Mouse (Mus musculus) bone marrow, adult 2 months (tissue): ENCODE measurements at regions not wholly inside any gene's neighbourhood (a gene's known extent, or its start where the extent isn't known, plus 50 kb on each side); places are given as distances from the start of the nearest gene placed in this dataset.

Source experiments
- CTCF ChIP-seq: fragments of 200-500 bp; IDR thresholded peaks from 2 replicates; pipeline ENCODE4 v1.5.1; 2011; ENCODE audit warnings: low read length, control low read depth; ENCODE audit not compliant: control insufficient read depth, insufficient read depth
- POLR2A ChIP-seq: fragments of 200-500 bp; IDR thresholded peaks from 2 replicates; pipeline ENCODE4 v1.6.1; 2011; ENCODE audit warnings: low read depth, mild to moderate bottlenecking, control low read depth, low read length, borderline replicate concordance; ENCODE audit not compliant: control insufficient read depth

DNA sequence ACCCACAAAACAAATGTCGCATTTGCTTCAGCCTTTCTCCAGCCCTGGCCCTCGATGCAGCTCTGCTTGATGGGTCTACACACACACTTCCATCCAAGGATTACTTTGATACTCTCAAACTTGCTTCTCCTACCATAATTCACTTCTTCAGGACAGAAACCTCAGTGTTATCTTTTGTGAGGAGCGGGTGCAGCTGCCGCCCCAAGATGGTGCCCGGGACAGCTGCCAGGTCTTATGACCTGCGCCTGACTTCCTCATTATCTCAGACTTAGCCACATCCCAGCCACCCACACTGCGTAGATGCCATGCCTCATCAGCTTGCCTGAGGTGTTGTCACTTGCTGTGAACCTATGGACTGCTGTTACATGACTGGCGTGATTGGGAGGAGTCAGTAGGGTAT lies 762.5 kb downstream of the Rfpl4b start:
- TF ChIP-seq CTCF (no peak), POLR2A (no peak)
